Mouse (Mus musculus): Measurements from ENCODE around the gene Znrd1. TPM values are rescaled to one million over a fixed set of nuclear protein-coding genes. Genes with fewer than 3 reads are reported as not detected.

The Znrd1 gene
- total RNA-seq, 2 experiments from 2014 or later: 28.4 to 31.8 TPM

- intact Hi-C loops (cut with DNase I): no loop called here
- DNase-seq (ENCODE audit: low spot score in 2 of 2): no peak
Observed at GRCm38 (mm10) chr17:36973271-36973787, 15.0 kb upstream of the Znrd1 start.

GRCm38 (mm10) chr17:36972791-36973190 is 14.4 kb upstream of the Znrd1 start:
- intact Hi-C loops (cut with DNase I): no loop called here
- DNase-seq (ENCODE audit: low spot score in 2 of 2): no peak

- DNase-seq (ENCODE audit: low spot score in 2 of 2): no peak
Observed at GRCm38 (mm10) chr17:36971172-36971850, 13.0 kb upstream of the Znrd1 start.

GRCm38 (mm10) chr17:36970316-36970890 is 12.0 kb upstream of the Znrd1 start:
- no peak for DNase-seq (ENCODE audit: low spot score in 2 of 2)
- intact Hi-C loops (cut with DNase I): no loop called here

More at GRCm38 (mm10) chr17:36971172-36971850, 13.0 kb upstream of the Znrd1 start:
- intact Hi-C loops (cut with DNase I): no loop called here

- no peak for DNase-seq (ENCODE audit: low spot score in 2 of 2)
- intact Hi-C loops (cut with DNase I): no loop called here
Observed at GRCm38 (mm10) chr17:36966875-36967274, 8.5 kb upstream of the Znrd1 start.

- intact Hi-C loops (cut with DNase I): no loop called here
Observed at GRCm38 (mm10) chr17:36961125-36961524, 2.8 kb upstream of the Znrd1 start.

GRCm38 (mm10) chr17:36958884-36959283 is 525 bp upstream of the Znrd1 start:
- intact Hi-C loops (cut with DNase I): loop anchor here (5.0 kb wide), 1 partner anchor 88 kb away; the partner anchor contains the start of gene Gabbr1
- DNase-seq (ENCODE audit: low spot score in 2 of 2): no peak

More at GRCm38 (mm10) chr17:36961125-36961524, 2.8 kb upstream of the Znrd1 start:
- DNase-seq (ENCODE audit: low spot score in 2 of 2): no peak

GRCm38 (mm10) chr17:36953062-36953461 is 5.3 kb downstream of the Znrd1 start:
- intact Hi-C loops (cut with DNase I): no loop called here
- no peak for DNase-seq (ENCODE audit: low spot score in 2 of 2)

- intact Hi-C loops (cut with DNase I): no loop called here
- no peak for DNase-seq (ENCODE audit: low spot score in 2 of 2)
Observed at GRCm38 (mm10) chr17:36952631-36953030, 5.7 kb downstream of the Znrd1 start.

- intact Hi-C loops (cut with DNase I): no loop called here
- DNase-seq (ENCODE audit: low spot score in 2 of 2): peak; percentile 95 to 98
Observed at GRCm38 (mm10) chr17:36950981-36951947, 7.1 kb downstream of the Znrd1 start, which contains the start of gene Ppp1r11. TSS of gene Ppp1r11 (minus strand) at chr17:36951741.

- intact Hi-C loops (cut with DNase I): no loop called here
Observed at GRCm38 (mm10) chr17:36949265-36949664, 9.1 kb downstream of the Znrd1 start.

GRCm38 (mm10) chr17:36948286-36948685 is 10.1 kb downstream of the Znrd1 start:
- no peak for DNase-seq (ENCODE audit: low spot score in 2 of 2)
- intact Hi-C loops (cut with DNase I): no loop called here

More at GRCm38 (mm10) chr17:36949265-36949664, 9.1 kb downstream of the Znrd1 start:
- no peak for DNase-seq (ENCODE audit: low spot score in 2 of 2)

GRCm38 (mm10) chr17:36947051-36947819 is 11.1 kb downstream of the Znrd1 start:
- intact Hi-C loops (cut with DNase I): no loop called here
- peak in 1 of 2 experiments; percentile 61 for DNase-seq (ENCODE audit: low spot score in 2 of 2)

GRCm38 (mm10) chr17:36944121-36944775 is 14.1 kb downstream of the Znrd1 start:
- no peak for DNase-seq (ENCODE audit: low spot score in 2 of 2)

GRCm38 (mm10) chr17:36943691-36944090 is 14.7 kb downstream of the Znrd1 start:
- intact Hi-C loops (cut with DNase I): no loop called here
- no peak for DNase-seq (ENCODE audit: low spot score in 2 of 2)

More at GRCm38 (mm10) chr17:36944121-36944775, 14.1 kb downstream of the Znrd1 start:
- intact Hi-C loops (cut with DNase I): no loop called here

GRCm38 (mm10) chr17:36942791-36943471 is 15.4 kb downstream of the Znrd1 start, which contains the start of gene Rnf39:
TSS of gene Rnf39 (plus strand) at chr17:36942918.
- intact Hi-C loops (cut with DNase I): no loop called here
- DNase-seq (ENCODE audit: low spot score in 2 of 2): no peak

- DNase-seq (ENCODE audit: low spot score in 2 of 2): no peak
- intact Hi-C loops (cut with DNase I): no loop called here
Observed at GRCm38 (mm10) chr17:36942391-36942790, 16.0 kb downstream of the Znrd1 start.

- DNase-seq (ENCODE audit: low spot score in 2 of 2): no peak
- intact Hi-C loops (cut with DNase I): no loop called here
Observed at GRCm38 (mm10) chr17:36938056-36938455, 20.3 kb downstream of the Znrd1 start.

Data from left cerebral cortex, postnatal 14 days (tissue).